Comparison of ENCODE assay signal across 20 mouse cellular contexts in genomic region chr3:140837976-140838581, GRCm38 (mm10).
DNase-seq lines count a peak whose midpoint lies in the region; ATAC-seq and TF ChIP-seq lines count a peak whose summit lies in the region.
"Had no signal": no experiment of that assay in that cellular context is flagged by ENCODE, and none has a peak within 500 bp of the region (broad histone marks: within the 10 kb centered on the region; RNA-seq: fewer than 3 reads in every experiment).

No protein-coding gene starts in this region.

- H3K4me2 ChIP-seq in lung, postnatal 0 days (replicated peaks; ENCODE audit: low read depth, low read length), result 0 out of 2 replicates have a peak overlapping the region, but pooled peaks have one; percentile 27
- no peak overlapping the region for H3K4me2 ChIP-seq in midbrain, embryonic 13.5 days (replicated peaks)
- no peak overlapping the region for H3K4me2 ChIP-seq in hindbrain, postnatal 0 days (ENCODE audit: low read depth, low read length)
- H3K4me2 ChIP-seq: hindbrain, embryonic 13.5 days; intestine, embryonic 15.5 days; limb, embryonic 12.5 days; liver, embryonic 13.5 days; midbrain, embryonic 12.5 days had no signal

- WGBS in lung, postnatal 0 days, result 53% methylated on average over 2 of the region's 2 CpGs
- WGBS in midbrain, embryonic 13.5 days, result 82% methylated on average over 2 of the region's 2 CpGs
- WGBS in hindbrain, postnatal 0 days, result 77% methylated on average over 2 of the region's 2 CpGs

- intact Hi-C loops in gastrocnemius, adult 2 months (cut with DNase I), result no loop called here
- intact Hi-C loops in left cerebral cortex, postnatal 25 days (cut with DNase I), result no loop called here

- no peak overlapping the region for H3K9ac ChIP-seq in lung, postnatal 0 days (replicated peaks; ENCODE audit: low read depth)
- no peak overlapping the region for H3K9ac ChIP-seq in midbrain, embryonic 13.5 days (replicated peaks)
- no peak overlapping the region for H3K9ac ChIP-seq in hindbrain, postnatal 0 days (replicated peaks; ENCODE audit: low read length)
- H3K9ac ChIP-seq: hindbrain, embryonic 13.5 days; intestine, embryonic 15.5 days; limb, embryonic 12.5 days; liver, embryonic 13.5 days; midbrain, embryonic 12.5 days had no signal

- no peak for ATAC-seq in lung, postnatal 0 days
- peak; percentile 35; the same call in 1 of the 2 replicates for ATAC-seq in megakaryocyte, adult 5-6 weeks (ENCODE audit: poor library complexity, severe bottlenecking)
- no peak for ATAC-seq in midbrain, embryonic 13.5 days
- ATAC-seq in hindbrain, postnatal 0 days, result no peak
- ATAC-seq: activated CD4-positive, CD25-positive, alpha-beta regulatory T cell, adult 4 months; intestine, embryonic 15.5 days had no signal

- no peaks in the 10 kb centered on the region for H3K27me3 ChIP-seq in lung, postnatal 0 days (replicated peaks; ENCODE audit: insufficient read depth, low read length)
- no peaks in the 10 kb centered on the region for H3K27me3 ChIP-seq in midbrain, embryonic 13.5 days
- H3K27me3 ChIP-seq in hindbrain, postnatal 0 days (ENCODE audit: insufficient read depth, low read length), result no peaks in the 10 kb centered on the region
- H3K27me3 ChIP-seq: hindbrain, embryonic 13.5 days; intestine, embryonic 15.5 days; limb, embryonic 12.5 days; liver, embryonic 13.5 days; midbrain, embryonic 12.5 days had no signal

- no peaks in the 10 kb centered on the region for H3K36me3 ChIP-seq in lung, postnatal 0 days (ENCODE audit: insufficient read depth, low read length)
- H3K36me3 ChIP-seq in midbrain, embryonic 13.5 days, result no peaks in the 10 kb centered on the region
- H3K36me3 ChIP-seq in hindbrain, postnatal 0 days (ENCODE audit: insufficient read depth, low read length), result no peaks in the 10 kb centered on the region
- H3K36me3 ChIP-seq: hindbrain, embryonic 13.5 days; intestine, embryonic 15.5 days; limb, embryonic 12.5 days; liver, embryonic 13.5 days; midbrain, embryonic 12.5 days had no signal

- H3K4me3 ChIP-seq in gastrocnemius, adult 2 months, result peak overlapping the region; percentile 59
- 0 out of 2 replicates have a peak overlapping the region, but pooled peaks have one; percentile 10 for H3K4me3 ChIP-seq in lung, postnatal 0 days (ENCODE audit: low read depth, low read length)
- no peak overlapping the region for H3K4me3 ChIP-seq in midbrain, embryonic 13.5 days (replicated peaks)
- no peak overlapping the region for H3K4me3 ChIP-seq in hindbrain, postnatal 0 days (ENCODE audit: low read length)
- H3K4me3 ChIP-seq: hindbrain, embryonic 13.5 days; intestine, embryonic 15.5 days; limb, embryonic 12.5 days; liver, embryonic 13.5 days; midbrain, embryonic 12.5 days had no signal

- H3K4me1 ChIP-seq in lung, postnatal 0 days (ENCODE audit: insufficient read depth, low read depth, low read length), result no peaks in the 10 kb centered on the region
- H3K4me1 ChIP-seq in midbrain, embryonic 13.5 days (replicated peaks), result no peaks in the 10 kb centered on the region
- H3K4me1 ChIP-seq in hindbrain, postnatal 0 days (ENCODE audit: insufficient read depth, low read length), result no peaks in the 10 kb centered on the region
- H3K4me1 ChIP-seq: hindbrain, embryonic 13.5 days; intestine, embryonic 15.5 days; limb, embryonic 12.5 days; liver, embryonic 13.5 days; midbrain, embryonic 12.5 days had no signal

- no peak for DNase-seq in gastrocnemius, adult 2 months
- DNase-seq in gastrocnemius, postnatal 4 days (ENCODE audit: low spot score in 2 of 2), result no peak
- no peak for DNase-seq in lung, postnatal 0 days (ENCODE audit: low spot score)
- DNase-seq in lung, postnatal 4 days, result no peak
- no peak for DNase-seq in left cerebral cortex, postnatal 25 days (ENCODE audit: low spot score in 2 of 2)
- no peak for DNase-seq in hindbrain, postnatal 0 days (ENCODE audit: low spot score)
- DNase-seq: adrenal gland, postnatal 14 days; cerebellum, adult 11 months; cerebellum, postnatal 36 days; gastrocnemius, postnatal 25 days; liver, embryonic 13.5 days; lung, postnatal 10 days; thymus, postnatal 4 days had no signal

- H3K27ac ChIP-seq in gastrocnemius, adult 2 months, result no peak overlapping the region
- H3K27ac ChIP-seq in lung, postnatal 0 days (ENCODE audit: low read length), result no peak overlapping the region
- no peak overlapping the region for H3K27ac ChIP-seq in midbrain, embryonic 13.5 days
- H3K27ac ChIP-seq in hindbrain, postnatal 0 days, result no peak overlapping the region
- H3K27ac ChIP-seq: hindbrain, embryonic 13.5 days; intestine, embryonic 15.5 days; limb, embryonic 12.5 days; liver, embryonic 13.5 days; midbrain, embryonic 12.5 days had no signal

- no peak for TF ChIP-seq EP300 in lung, postnatal 0 days (IDR thresholded peaks at IDR 0.05)

- TF ChIP-seq CTCF in gastrocnemius, adult 2 months (IDR thresholded peaks at IDR 0.05), result no peak
- no peak for TF ChIP-seq CTCF in lung, postnatal 0 days (IDR thresholded peaks at IDR 0.05)
- no peak for TF ChIP-seq CTCF in hindbrain, postnatal 0 days (IDR thresholded peaks at IDR 0.05; ENCODE audit: low read depth)

- no peaks in the 10 kb centered on the region for H3K9me3 ChIP-seq in lung, postnatal 0 days (ENCODE audit: low read length)
- H3K9me3 ChIP-seq in midbrain, embryonic 13.5 days, result no peaks in the 10 kb centered on the region
- H3K9me3 ChIP-seq in hindbrain, postnatal 0 days (ENCODE audit: low read length), result no peaks in the 10 kb centered on the region
- H3K9me3 ChIP-seq: hindbrain, embryonic 13.5 days; intestine, embryonic 15.5 days; limb, embryonic 12.5 days; liver, embryonic 13.5 days; midbrain, embryonic 12.5 days had no signal

Comparison
In these comparisons a context has a peak if more than half of its experiments do, and no peak if none do; other contexts are left out.
1. H3K4me3 ChIP-seq: peak in gastrocnemius, adult 2 months (single experiment) and lung, postnatal 0 days (single experiment); none in midbrain, embryonic 13.5 days (single experiment) and hindbrain, postnatal 0 days (single experiment).